Mouse (Mus musculus) CH12.LX (cell line): Measurements from ENCODE around the gene Tsen54. TPM values are rescaled to one million over a fixed set of nuclear protein-coding genes. Genes with fewer than 3 reads are reported as not detected.

ENCODE experiments used
- DNase-seq: peaks from one replicate; pipeline ENCODE4 v3.0.0-alpha.2; 2013; ENCODE audit errors: extremely low read depth
- H3K27ac ChIP-seq: 2 replicates; pipeline ENCODE4 v1.5.1; 2012; ENCODE audit warnings: low read depth, mild to moderate bottlenecking, control low read depth, moderate library complexity; ENCODE audit not compliant: insufficient read depth
- H3K27me3 ChIP-seq: replicated peaks from 2 replicates; pipeline ENCODE3; 2012; ENCODE audit warnings: inconsistent platforms
- H3K36me3 ChIP-seq, 2 experiments: replicated peaks in 1 of 2; 2 replicates each; pipeline versions ENCODE3 to v1.6.1; 2012; ENCODE audit warnings: inconsistent platforms in 1 of 2, low read length in 1 of 2, mild to moderate bottlenecking in 1 of 2, mixed read lengths in 1 of 2, moderate library complexity in 1 of 2; ENCODE audit not compliant: control insufficient read depth in 1 of 2, insufficient read depth in 1 of 2
- H3K4me1 ChIP-seq, 2 experiments: 2 replicates each; pipeline ENCODE4 v1.6.1; 2012; ENCODE audit warnings: inconsistent platforms in 1 of 2, moderate library complexity in 1 of 2; ENCODE audit not compliant: insufficient read depth in 2 of 2, control insufficient read depth in 1 of 2
- H3K4me2 ChIP-seq: 2 replicates; pipeline ENCODE4 v1.6.1; 2012; ENCODE audit warnings: low read depth, mild to moderate bottlenecking, control low read depth; ENCODE audit not compliant: poor library complexity, insufficient read depth, severe bottlenecking
- H3K4me3 ChIP-seq, 3 experiments: fragments of 150-350 bp in 1 of 3; sonication (generic) in 1 of 3; replicated peaks in 1 of 3; 2 replicates each; pipeline versions ENCODE3 to v1.5.1; 2011 to 2012; ENCODE audit warnings: low read depth in 2 of 3, low read length in 2 of 3, mild to moderate bottlenecking in 2 of 3, moderate library complexity in 2 of 3, control low read depth in 1 of 3, improper control_type of control experiment in 1 of 3, inconsistent platforms in 1 of 3, mixed read lengths in 1 of 3; ENCODE audit not compliant: poor library complexity in 1 of 3
- H3K79me2 ChIP-seq: replicated peaks from 2 replicates; pipeline ENCODE4 v1.6.1; 2012; ENCODE audit warnings: mild to moderate bottlenecking, moderate library complexity; ENCODE audit not compliant: control insufficient read depth, poor library complexity, insufficient read depth, severe bottlenecking; ENCODE audit errors: extremely low read depth
- H3K9ac ChIP-seq: 2 replicates; pipeline ENCODE4 v1.6.1; 2012; ENCODE audit warnings: low read depth, mild to moderate bottlenecking, control low read depth, moderate library complexity; ENCODE audit not compliant: insufficient read depth
- H3K9me3 ChIP-seq: replicated peaks from 2 replicates; pipeline ENCODE3; 2012; ENCODE audit warnings: low read length, inconsistent platforms, mixed read lengths
- CTCF ChIP-seq, 2 experiments: IDR thresholded peaks in 1 of 2; conservative IDR thresholded peaks in 1 of 2; 2 replicates each; pipeline ENCODE4 v1.5.1; 2011 to 2012; ENCODE audit warnings: low read depth in 2 of 2, low read length in 2 of 2, improper control_type of control experiment in 1 of 2, inconsistent platforms in 1 of 2, mild to moderate bottlenecking in 1 of 2, moderate library complexity in 1 of 2
- IRF4 ChIP-seq: IDR thresholded peaks from 2 replicates; pipeline ENCODE4 v1.6.1; 2014; ENCODE audit warnings: low read depth, mild to moderate bottlenecking, inconsistent platforms, low read length, improper control_type of control experiment
- JUND ChIP-seq: conservative IDR thresholded peaks from 2 replicates; pipeline ENCODE4 v1.6.1; 2011; ENCODE audit warnings: low read depth, low read length, improper control_type of control experiment
- MAFK ChIP-seq: IDR thresholded peaks from 2 replicates; pipeline ENCODE4 v1.6.1; 2011; ENCODE audit warnings: low read length, improper control_type of control experiment; ENCODE audit not compliant: insufficient replicate concordance
- MAX ChIP-seq: IDR thresholded peaks from 2 replicates; pipeline ENCODE4 v1.6.1; 2011; ENCODE audit warnings: low read length, improper control_type of control experiment
- MEF2A ChIP-seq: IDR thresholded peaks from 2 replicates; pipeline ENCODE4 v1.6.1; 2014; ENCODE audit warnings: low read depth, mild to moderate bottlenecking, inconsistent platforms, low read length, improper control_type of control experiment, borderline replicate concordance
- RAD21 ChIP-seq: IDR thresholded peaks from 2 replicates; pipeline ENCODE4 v1.6.1; 2011; ENCODE audit warnings: low read depth, mild to moderate bottlenecking, low read length, improper control_type of control experiment, moderate library complexity
- RCOR1 ChIP-seq: conservative IDR thresholded peaks from 2 replicates; pipeline ENCODE4 v1.6.1; 2012; ENCODE audit warnings: low read depth, mild to moderate bottlenecking, inconsistent platforms, low read length, improper control_type of control experiment
- SMC3 ChIP-seq: IDR thresholded peaks from 2 replicates; pipeline ENCODE4 v1.6.1; 2011; ENCODE audit warnings: low read depth, low read length, improper control_type of control experiment
- UBTF ChIP-seq: IDR thresholded peaks from 2 replicates; pipeline ENCODE4 v1.6.1; 2012; ENCODE audit warnings: low read depth, mild to moderate bottlenecking, inconsistent platforms, low read length, improper control_type of control experiment, moderate library complexity
- dilution Hi-C: fragments of 300-500 bp; cut with MboI; formaldehyde crosslinking; loops from 2 replicates; pipeline ENCODE4 v1.14.3; 2020; ENCODE audit warnings: low sequenced_read_pairs; ENCODE audit not compliant: extremely low pct_unique_long_range_greater_than_20kb, extremely low pct_ligation_motif_present
- in situ Hi-C: fragments of 300-500 bp; cut with MboI; formaldehyde crosslinking; loops from 3 replicates; pipeline ENCODE4 v1.14.3; 2019; ENCODE audit warnings: low sequenced_read_pairs, low pct_ligation_motif_present, low pct_unique_long_range_greater_than_20kb, mixed read lengths
- polyA plus RNA-seq: library from polyadenylated mRNA; unstranded; fragments of >175 nt; gene quantifications from 2 replicates; pipeline ENCODE4 v1.2.1, GENCODE M21; 2012; ENCODE audit warnings: low read depth; ENCODE audit not compliant: insufficient read length
- total RNA-seq, 2 experiments: library from RNA; depleted of rRNA; stranded (reverse); fragments of 300-350 nt in 1 of 2; fragments of >200 nt in 1 of 2; gene quantifications; 2 replicates each; pipeline ENCODE4 v1.2.3; 2012 to 2014

Tsen54 gene
- total and polyA plus RNA-seq, 3 experiments, result 45.8 to 71.1 (median 59.4) TPM

- peak overlapping the region in 1 of 3 experiments; percentile 21 for H3K4me3 ChIP-seq
- H3K79me2 ChIP-seq, result no peaks in the 10 kb centered on the region
- no peak; the same call in 1 of the 2 replicates for TF ChIP-seq IRF4
- TF ChIP-seq RAD21, result peak; percentile 73
- peak; percentile 34 to 99 for TF ChIP-seq CTCF (conservative IDR thresholded peaks at IDR 0.05 in 1 of 2, IDR thresholded peaks at IDR 0.05 in 1 of 2; ENCODE audit: low read depth in 2 of 2, low read length in 2 of 2)
- TF ChIP-seq MEF2A, result 0 out of 2 replicates have a peak, but pooled peaks have one; percentile 7
- TF ChIP-seq UBTF, result peak; percentile 76; the same call in 1 of the 2 replicates
- TF ChIP-seq MAX, result no peak
- TF ChIP-seq RCOR1, result no peak
- TF ChIP-seq SMC3, result peak; percentile 85
- H3K36me3 ChIP-seq, result peaks cover 5 to 14% of the 10 kb centered on the region in 2 experiments
- no peak overlapping the region for H3K27ac ChIP-seq
- H3K4me2 ChIP-seq, result peak overlapping the region; percentile 64; the same call in 1 of the 2 replicates
- peak; percentile 78 for DNase-seq
- no peaks in the 10 kb centered on the region for H3K9me3 ChIP-seq
- dilution Hi-C loops, result no loop called here
- H3K9ac ChIP-seq, result no peak overlapping the region
- H3K4me1 ChIP-seq, result peaks cover 3 to 4% of the 10 kb centered on the region in 2 experiments; a peak in 2 of 4 replicates
- in situ Hi-C loops, result no loop called here
- H3K27me3 ChIP-seq, result peaks cover 45% of the 10 kb centered on the region
These were observed 44.8 kb downstream of the Tsen54 start for GRCm38 (mm10) chr11:115859143-115859945.

GRCm38 (mm10) chr11:115863895-115864294 is 49.4 kb downstream of the Tsen54 start:
- no peak for DNase-seq
- Histone ChIP-seq H3K27ac (no peak overlapping the region), H3K36me3 (no peaks in the 10 kb centered on the region), H3K27me3 (peaks cover 76% of the 10 kb centered on the region), H3K4me2 (no peak overlapping the region), H3K9ac (no peak overlapping the region), H3K4me3 (no peak overlapping the region), H3K4me1 (peaks cover 3 to 4% of the 10 kb centered on the region in 2 experiments; a peak in 2 of 4 replicates), H3K9me3 (no peaks in the 10 kb centered on the region), H3K79me2 (no peaks in the 10 kb centered on the region)
- dilution Hi-C loops, result no loop called here
- TF ChIP-seq CTCF (conservative IDR thresholded peaks at IDR 0.05 in 1 of 2, IDR thresholded peaks at IDR 0.05 in 1 of 2; ENCODE audit: low read depth in 2 of 2, low read length in 2 of 2), result peak; percentile 17 to 46; a peak in 2 of 4 replicates
- no peak for TF ChIP-seq MAFK
- in situ Hi-C loops, result no loop called here

GRCm38 (mm10) chr11:115869393-115869792 is 54.9 kb downstream of the Tsen54 start:
- no peak for DNase-seq
- Histone ChIP-seq H3K27me3 (peaks cover 40% of the 10 kb centered on the region), H3K9ac (no peak overlapping the region), H3K79me2 (no peaks in the 10 kb centered on the region), H3K9me3 (peaks cover 3% of the 10 kb centered on the region), H3K4me3 (no peak overlapping the region), H3K27ac (no peak overlapping the region), H3K4me2 (no peak overlapping the region), H3K36me3 (no peaks in the 10 kb centered on the region), H3K4me1 (peaks cover 7 to 11% of the 10 kb centered on the region in 2 experiments)
- TF ChIP-seq JUND, result no peak
- dilution Hi-C loops (no loop called here), in situ Hi-C loops (no loop called here)
